Mouse (Mus musculus): ENCODE data around the gene Kdm4a. TPM values are rescaled to one million over a fixed set of nuclear protein-coding genes. Genes with fewer than 3 reads are reported as not detected.
A peak's percentile ranks its signal among the peaks of the same experiment; 100 is the strongest.

The Kdm4a gene
- total RNA-seq, 2 experiments from 2014 or later = 21.4 to 26.2 TPM

GRCm38 (mm10) chr4:118162123-118162522, 17.7 kb downstream of the Kdm4a start:
- intact Hi-C loops (cut with DNase I; ENCODE audit: low total_unique reads) = no loop called here
- DNase-seq = no peak

GRCm38 (mm10) chr4:118157666-118158065, 22.2 kb downstream of the Kdm4a start:
- intact Hi-C loops (cut with DNase I; ENCODE audit: low total_unique reads) = no loop called here

GRCm38 (mm10) chr4:118156559-118156958, 23.3 kb downstream of the Kdm4a start:
- intact Hi-C loops (cut with DNase I; ENCODE audit: low total_unique reads) = no loop called here
- no peak for DNase-seq

More at GRCm38 (mm10) chr4:118157666-118158065, 22.2 kb downstream of the Kdm4a start:
- no peak for DNase-seq

DNA sequence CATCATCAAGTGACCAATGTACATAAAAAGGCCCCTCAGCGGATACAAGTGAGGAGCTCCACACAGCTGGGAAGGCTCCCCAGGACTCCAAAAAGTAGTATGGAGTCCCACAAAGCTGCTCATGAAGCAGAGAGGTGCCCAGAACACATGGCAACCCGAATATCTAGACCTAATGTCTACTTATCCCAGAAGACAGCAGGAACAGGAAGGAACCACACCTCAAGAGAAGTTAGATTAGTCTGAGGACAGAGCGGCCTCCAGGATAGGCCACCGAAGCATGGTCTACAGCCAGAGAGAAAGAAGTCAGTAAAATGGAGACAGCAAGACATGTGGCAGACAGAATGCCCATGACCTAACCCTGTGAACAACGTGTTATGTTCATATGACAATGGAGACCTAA, 25.0 kb downstream of the Kdm4a start:
- DNase-seq = no peak
- intact Hi-C loops (cut with DNase I; ENCODE audit: low total_unique reads) = no loop called here

GRCm38 (mm10) chr4:118152020-118152785, 27.6 kb downstream of the Kdm4a start:
- intact Hi-C loops (cut with DNase I; ENCODE audit: low total_unique reads) = no loop called here
- peak; percentile 81 for DNase-seq

- no peak for DNase-seq
- intact Hi-C loops (cut with DNase I; ENCODE audit: low total_unique reads) = no loop called here
Observed at GRCm38 (mm10) chr4:118150804-118151203, 29.0 kb downstream of the Kdm4a start.

GRCm38 (mm10) chr4:118149956-118150680, 29.7 kb downstream of the Kdm4a start:
- DNase-seq = no peak
- intact Hi-C loops (cut with DNase I; ENCODE audit: low total_unique reads) = no loop called here

- no peak for DNase-seq
- intact Hi-C loops (cut with DNase I; ENCODE audit: low total_unique reads) = no loop called here
Observed at GRCm38 (mm10) chr4:118149055-118149576, 30.7 kb downstream of the Kdm4a start.

GRCm38 (mm10) chr4:118148317-118148687, 31.5 kb downstream of the Kdm4a start:
- intact Hi-C loops (cut with DNase I; ENCODE audit: low total_unique reads) = no loop called here

GRCm38 (mm10) chr4:118147547-118148316, 32.1 kb downstream of the Kdm4a start:
- peak; percentile 59 for DNase-seq
- intact Hi-C loops (cut with DNase I; ENCODE audit: low total_unique reads) = no loop called here

More at GRCm38 (mm10) chr4:118148317-118148687, 31.5 kb downstream of the Kdm4a start:
- DNase-seq = no peak

DNA sequence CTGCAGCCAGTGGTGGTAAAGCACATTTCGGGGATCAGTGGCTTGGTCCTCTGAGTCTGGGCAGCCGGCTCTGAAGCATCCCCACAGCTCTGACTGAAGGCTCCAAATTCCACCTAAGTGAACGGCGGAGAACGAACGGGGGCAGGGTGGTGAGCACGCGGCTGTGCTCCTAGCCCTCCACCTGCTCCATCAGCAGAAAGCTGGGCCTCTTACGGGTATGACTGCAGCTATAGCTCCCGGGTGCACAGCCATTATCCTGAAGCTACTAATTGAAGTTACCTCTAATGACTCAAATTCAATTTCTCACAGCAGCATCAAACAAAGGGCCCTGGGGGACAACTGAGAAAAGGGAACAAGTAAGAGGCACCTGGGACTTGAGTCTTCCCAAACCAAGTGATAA, 32.8 kb downstream of the Kdm4a start:
- intact Hi-C loops (cut with DNase I; ENCODE audit: low total_unique reads) = no loop called here
- DNase-seq = no peak

GRCm38 (mm10) chr4:118144324-118144723, 35.5 kb downstream of the Kdm4a start:
- no peak for DNase-seq
- intact Hi-C loops (cut with DNase I; ENCODE audit: low total_unique reads) = no loop called here

GRCm38 (mm10) chr4:118143679-118144078, 36.2 kb downstream of the Kdm4a start:
- intact Hi-C loops (cut with DNase I; ENCODE audit: low total_unique reads) = no loop called here
- DNase-seq = no peak

DNA sequence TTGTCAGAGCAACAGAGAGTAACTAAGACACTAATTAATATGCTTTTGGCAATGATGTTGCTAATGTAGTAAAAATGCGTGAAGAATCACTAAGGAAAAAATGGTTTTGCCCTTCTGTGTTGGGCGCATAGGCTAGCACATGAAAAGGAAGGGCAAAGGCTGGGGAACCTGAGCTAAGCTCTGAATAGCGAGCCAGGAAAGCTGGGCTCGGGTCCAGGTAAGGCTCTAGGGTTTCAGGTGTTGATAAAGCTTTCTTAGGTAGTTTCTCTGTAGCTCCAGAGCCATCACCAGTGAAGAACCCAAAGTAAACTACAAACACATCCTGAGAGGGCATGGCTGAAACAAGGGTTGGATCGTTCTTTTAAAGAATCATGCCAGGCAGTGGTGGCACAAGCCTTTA, 38.3 kb downstream of the Kdm4a start:
- intact Hi-C loops (cut with DNase I; ENCODE audit: low total_unique reads) = no loop called here
- peak; percentile 43 for DNase-seq

GRCm38 (mm10) chr4:118138891-118139290, 41.0 kb downstream of the Kdm4a start:
- intact Hi-C loops (cut with DNase I; ENCODE audit: low total_unique reads) = no loop called here
- peak; percentile 46 for DNase-seq

DNA sequence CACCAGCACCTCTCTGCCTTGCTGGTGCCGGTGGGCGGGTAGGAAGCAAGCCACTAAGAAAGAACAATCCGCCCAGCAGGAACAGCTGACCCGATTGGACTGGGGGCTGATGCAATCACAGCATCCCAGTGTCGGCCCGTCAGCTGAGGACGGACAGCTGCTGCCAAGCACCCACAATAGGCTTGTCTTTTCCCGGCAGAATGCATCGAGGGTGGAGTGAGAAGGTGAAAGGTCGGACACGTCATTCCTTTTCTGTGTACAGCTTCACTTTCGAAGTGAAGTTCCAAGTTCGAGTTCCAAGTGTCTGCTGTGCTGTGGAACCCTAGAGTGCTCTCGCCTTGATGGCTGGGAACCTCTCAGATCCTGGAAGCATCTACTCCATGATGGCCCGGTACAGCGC, 42.0 kb downstream of the Kdm4a start:
- no peak for DNase-seq
- intact Hi-C loops (cut with DNase I; ENCODE audit: low total_unique reads) = no loop called here

DNA sequence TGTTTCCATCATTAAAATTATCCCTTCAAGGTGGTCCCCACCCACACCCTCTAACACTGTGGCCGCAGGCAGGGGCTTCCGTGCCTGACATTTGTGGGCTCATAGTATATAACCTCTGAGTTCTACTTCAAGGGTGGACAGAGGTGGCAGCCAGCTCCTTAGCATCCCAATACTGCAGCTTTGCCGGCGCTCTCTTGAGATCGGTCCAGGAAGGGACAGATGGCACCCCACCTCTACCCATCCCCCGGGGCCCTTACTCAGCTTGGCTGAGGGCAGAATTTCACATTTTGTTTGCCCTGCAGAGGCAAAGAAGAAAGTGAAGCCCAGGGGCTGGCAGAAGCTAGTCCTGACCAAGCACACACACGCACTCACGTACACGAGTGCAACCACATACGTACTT, 42.5 kb downstream of the Kdm4a start:
- intact Hi-C loops (cut with DNase I; ENCODE audit: low total_unique reads) = no loop called here
- DNase-seq = no peak

DNA sequence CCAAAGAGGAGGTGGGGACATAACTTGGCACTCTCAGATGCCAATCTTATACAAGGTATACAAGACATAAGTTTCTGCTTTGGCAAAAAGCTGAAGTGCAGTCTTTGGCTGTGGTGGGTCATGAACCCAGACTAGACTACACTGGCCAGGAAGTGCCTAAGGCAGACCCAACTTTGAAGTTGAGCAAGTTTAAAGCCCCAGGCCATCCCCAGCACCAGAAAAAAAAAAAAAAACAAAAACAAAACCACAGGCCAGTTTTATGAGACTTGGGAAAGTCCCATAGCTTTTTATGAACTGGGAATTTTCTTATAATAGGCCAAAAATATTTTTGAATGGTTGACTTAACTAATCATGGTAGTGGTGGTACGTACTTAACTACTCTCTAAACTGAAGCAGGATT, 44.4 kb downstream of the Kdm4a start:
- DNase-seq = no peak
- intact Hi-C loops (cut with DNase I; ENCODE audit: low total_unique reads) = no loop called here

DNA sequence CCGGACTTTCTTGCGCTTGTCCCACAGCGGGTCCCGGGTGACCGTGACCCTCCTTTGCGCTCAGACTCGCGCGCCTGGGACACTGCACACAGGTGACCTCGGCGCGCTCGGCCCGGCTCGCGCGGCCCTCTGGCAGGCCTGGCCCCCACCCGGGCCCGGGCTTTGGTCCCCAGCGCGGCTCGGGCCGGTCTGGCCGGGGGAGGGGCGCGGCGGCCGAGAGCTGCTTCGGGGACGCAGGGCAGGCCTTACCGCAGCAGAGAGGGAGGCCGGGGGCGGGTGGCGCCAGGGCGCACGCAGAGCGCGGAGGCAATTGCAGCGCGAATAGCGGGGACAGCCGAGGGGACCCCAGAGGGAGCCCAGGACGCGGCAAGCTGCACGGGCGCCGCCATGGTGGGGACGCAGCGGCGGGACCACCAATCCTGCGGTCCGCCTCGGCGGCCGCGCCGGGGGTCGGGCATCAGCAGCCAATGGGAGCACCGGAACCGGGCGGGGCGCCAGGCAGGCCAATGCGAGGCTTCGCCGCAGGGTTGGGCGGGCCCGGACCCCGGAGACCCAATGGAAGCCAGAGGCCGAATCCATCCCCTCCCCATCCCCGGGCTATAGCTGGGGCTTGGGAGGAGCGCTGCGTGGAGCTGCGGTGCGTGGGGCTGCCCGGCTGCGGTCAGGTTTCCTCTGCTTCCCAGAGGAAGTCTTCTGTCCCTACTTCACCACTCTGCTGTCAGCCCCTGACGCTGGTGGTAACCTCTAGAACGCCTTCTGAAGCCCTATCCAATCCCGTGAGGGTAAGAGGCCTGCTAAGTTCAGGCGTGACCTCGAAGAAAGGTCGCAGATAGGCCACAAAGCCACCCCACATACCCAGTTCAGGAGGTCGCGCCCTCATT, 45.1 kb downstream of the Kdm4a start, which contains the start of gene St3gal3:
Gene St3gal3 (minus strand): TSS at position 430 of the 881 bp plus-strand sequence.
- intact Hi-C loops (cut with DNase I; ENCODE audit: low total_unique reads) = no loop called here
- peak; percentile 100 for DNase-seq
